In the genomic region with DNA sequence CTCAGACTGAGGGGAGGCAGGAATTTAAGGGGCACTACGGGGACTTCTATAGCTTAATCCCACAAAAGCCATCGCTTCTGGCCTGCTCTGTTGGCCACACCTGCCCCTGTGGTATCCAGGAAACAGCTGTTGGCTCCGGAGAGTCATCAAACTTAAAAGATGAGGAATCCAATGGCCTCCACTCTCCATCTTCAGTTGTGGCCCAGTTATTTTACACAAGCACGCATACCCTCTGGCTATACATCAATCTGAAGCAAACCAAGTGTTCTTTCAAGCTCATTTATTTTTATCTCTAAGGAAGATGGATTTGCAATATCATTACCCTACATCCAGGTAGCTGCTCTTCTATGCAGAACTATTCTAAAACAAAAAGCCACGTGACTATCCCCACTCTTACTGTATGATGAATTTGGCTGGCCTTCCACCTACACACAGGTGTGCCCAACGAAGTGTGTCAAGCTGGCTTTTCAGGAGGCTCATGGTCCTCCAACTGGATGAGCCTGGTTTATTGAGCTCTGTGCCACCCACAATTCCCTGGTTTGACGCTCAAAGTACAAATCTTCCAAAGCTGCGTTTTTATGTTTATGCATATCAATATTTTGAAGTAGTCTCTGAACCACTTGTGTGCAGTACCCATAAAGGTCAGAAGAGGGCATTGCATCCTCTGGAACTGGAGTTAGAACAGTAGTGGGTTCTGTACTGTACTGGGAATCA, we compare ENCODE assay signal across 8 mouse cellular contexts. TPM values are rescaled to one million over a fixed set of nuclear protein-coding genes. Genes with fewer than 3 reads are reported as not detected.
DNase-seq lines count a peak whose midpoint lies in the region; ATAC-seq and TF ChIP-seq lines count a peak whose summit lies in the region.

No protein-coding gene starts in this region.

- peak overlapping the region; percentile 95 for H3K9ac ChIP-seq in heart, embryonic 16.5 days (ENCODE audit: low read length)
- peak overlapping the region; percentile 95 for H3K9ac ChIP-seq in limb, embryonic 12.5 days (replicated peaks)
- H3K9ac ChIP-seq in midbrain, embryonic 15.5 days, result peak overlapping the region; percentile 92

- H3K4me2 ChIP-seq in heart, embryonic 16.5 days (ENCODE audit: low read depth, low read length), result peak overlapping the region; percentile 94
- peak overlapping the region; percentile 95 for H3K4me2 ChIP-seq in limb, embryonic 12.5 days
- H3K4me2 ChIP-seq in midbrain, embryonic 15.5 days, result peak overlapping the region; percentile 98

- WGBS in heart, embryonic 16.5 days, result 78% methylated on average over 8 of the region's 8 CpGs
- WGBS in limb, embryonic 12.5 days, result 72% methylated on average over 8 of the region's 8 CpGs
- 69% methylated on average over 8 of the region's 8 CpGs for WGBS in midbrain, embryonic 15.5 days

- H3K4me1 ChIP-seq in heart, embryonic 16.5 days (ENCODE audit: control insufficient read depth, insufficient read depth, low read length), result peaks cover 20% of the 10 kb centered on the region
- peaks cover 24% of the 10 kb centered on the region for H3K4me1 ChIP-seq in limb, embryonic 12.5 days (replicated peaks)
- peaks cover 28% of the 10 kb centered on the region for H3K4me1 ChIP-seq in midbrain, embryonic 15.5 days

- no peak for ATAC-seq in heart, embryonic 16.5 days (replicated peaks; ENCODE audit: extremely low read depth, insufficient read depth, low FRiP score)
- ATAC-seq in limb, embryonic 12.5 days (ENCODE audit: insufficient number of reproducible peaks, insufficient read depth, low FRiP score, low TSS enrichment, low read depth), result no peak
- ATAC-seq in midbrain, embryonic 15.5 days (replicated peaks), result no peak

- intact Hi-C loops in gastrocnemius, adult 2 months (cut with DNase I), result loop anchor here (1.0 kb wide), 1 partner anchor 15 kb away; no protein-coding TSS in a partner anchor
- intact Hi-C loops in gastrocnemius, postnatal 36 days (cut with DNase I), result no loop called here

- H3K27me3 ChIP-seq in heart, embryonic 16.5 days (ENCODE audit: control insufficient read depth, insufficient read depth, low read length), result no peaks in the 10 kb centered on the region
- no peaks in the 10 kb centered on the region for H3K27me3 ChIP-seq in limb, embryonic 12.5 days
- no peaks in the 10 kb centered on the region for H3K27me3 ChIP-seq in midbrain, embryonic 15.5 days (replicated peaks)

- H3K9me3 ChIP-seq in heart, embryonic 16.5 days (replicated peaks; ENCODE audit: control insufficient read depth, low read length), result peaks cover 3% of the 10 kb centered on the region; the same call in 1 of the 2 replicates
- peaks cover 5% of the 10 kb centered on the region; the same call in 1 of the 2 replicates for H3K9me3 ChIP-seq in limb, embryonic 12.5 days
- H3K9me3 ChIP-seq in midbrain, embryonic 15.5 days, result no peaks in the 10 kb centered on the region

- H3K27ac ChIP-seq in gastrocnemius, adult 2 months, result peak overlapping the region; percentile 99
- peak overlapping the region; percentile 92 for H3K27ac ChIP-seq in heart, embryonic 16.5 days (ENCODE audit: low read length)
- H3K27ac ChIP-seq in limb, embryonic 12.5 days, result peak overlapping the region; percentile 92
- peak overlapping the region; percentile 95 for H3K27ac ChIP-seq in midbrain, embryonic 15.5 days

- peak overlapping the region; percentile 89 for H3K4me3 ChIP-seq in gastrocnemius, adult 2 months
- H3K4me3 ChIP-seq in heart, embryonic 16.5 days (ENCODE audit: low read length), result peak overlapping the region; percentile 92
- peak overlapping the region; percentile 90 for H3K4me3 ChIP-seq in limb, embryonic 12.5 days (replicated peaks)
- peak overlapping the region; percentile 90 for H3K4me3 ChIP-seq in midbrain, embryonic 15.5 days

- no peak for DNase-seq in gastrocnemius, adult 2 months
- DNase-seq in gastrocnemius, postnatal 36 days, result no peak
- peak; percentile 74 for DNase-seq in c-Kit-positive CD71-positive TER-119-negative erythroid progenitor cells, embryonic 14.5 days (ENCODE audit: low read depth)
- peak; percentile 69 for DNase-seq in thymus, postnatal 4 days
- DNase-seq in right cerebral cortex, postnatal 25 days, result no peak

- TF ChIP-seq CTCF in gastrocnemius, adult 2 months (IDR thresholded peaks at IDR 0.05), result peak; percentile 62

- H3K36me3 ChIP-seq in heart, embryonic 16.5 days (ENCODE audit: control insufficient read depth, insufficient read depth), result peaks cover 46% of the 10 kb centered on the region
- H3K36me3 ChIP-seq in limb, embryonic 12.5 days, result peaks cover 70% of the 10 kb centered on the region
- peaks cover 42% of the 10 kb centered on the region for H3K36me3 ChIP-seq in midbrain, embryonic 15.5 days (replicated peaks)

RNA-seq across cellular contexts. Expression of a gene that starts 1.0 kb away (rescaled TPM):
- total RNA-seq in gastrocnemius, adult 2 months (2021), result 10 to 100 TPM; 72.1 to 89.6 TPM
- 10 to 100 TPM; 73.1 to 77.1 TPM for total RNA-seq in gastrocnemius, postnatal 36 days (2021)
- polyA plus RNA-seq in heart, embryonic 16.5 days (2015; fragmentation: Nextera tagmentation; extraction: Ambion mirVana), result 435 and 439 TPM in 2 replicates
- polyA plus RNA-seq in limb, embryonic 12.5 days (2016; fragmentation: Nextera tagmentation; extraction: Ambion mirVana), result 484 and 518 TPM in 2 replicates
- 458 and 487 TPM in 2 replicates for polyA plus RNA-seq in midbrain, embryonic 15.5 days (2015; fragmentation: Nextera tagmentation; extraction: Ambion mirVana)

RNA-seq across cellular contexts. Expression of a gene that starts 9.4 kb away (rescaled TPM):
- 100 to 1,000 TPM; 201 to 240 TPM for total RNA-seq in gastrocnemius, adult 2 months (2021)
- 100 to 1,000 TPM; 174 to 203 TPM for total RNA-seq in gastrocnemius, postnatal 36 days (2021)
- 435 and 437 TPM in 2 replicates for polyA plus RNA-seq in heart, embryonic 16.5 days (2015; fragmentation: Nextera tagmentation; extraction: Ambion mirVana)
- polyA plus RNA-seq in limb, embryonic 12.5 days (2016; fragmentation: Nextera tagmentation; extraction: Ambion mirVana), result 620 and 631 TPM in 2 replicates
- polyA plus RNA-seq in midbrain, embryonic 15.5 days (2015; fragmentation: Nextera tagmentation; extraction: Ambion mirVana), result 256 and 259 TPM in 2 replicates

RNA-seq across cellular contexts. Expression of a gene that starts 15.7 kb away (rescaled TPM):
- total RNA-seq in gastrocnemius, adult 2 months (2021), result 10 to 100 TPM; 36.0 to 44.7 TPM
- 10 to 100 TPM; 36.1 to 41.5 TPM for total RNA-seq in gastrocnemius, postnatal 36 days (2021)
- polyA plus RNA-seq in heart, embryonic 16.5 days (2015; fragmentation: Nextera tagmentation; extraction: Ambion mirVana), result 223 and 229 TPM in 2 replicates
- polyA plus RNA-seq in limb, embryonic 12.5 days (2016; fragmentation: Nextera tagmentation; extraction: Ambion mirVana), result 671 and 778 TPM in 2 replicates
- 225 and 233 TPM in 2 replicates for polyA plus RNA-seq in midbrain, embryonic 15.5 days (2015; fragmentation: Nextera tagmentation; extraction: Ambion mirVana)

RNA-seq across cellular contexts. Expression of a gene that starts 15.8 kb away (rescaled TPM):
- total RNA-seq in gastrocnemius, adult 2 months (2021), result 10 to 100 TPM; 45.3 to 58.5 TPM
- 10 to 100 TPM; 44.0 to 50.5 TPM for total RNA-seq in gastrocnemius, postnatal 36 days (2021)
- 179 and 193 TPM in 2 replicates for polyA plus RNA-seq in heart, embryonic 16.5 days (2015; fragmentation: Nextera tagmentation; extraction: Ambion mirVana)
- polyA plus RNA-seq in limb, embryonic 12.5 days (2016; fragmentation: Nextera tagmentation; extraction: Ambion mirVana), result 202 and 203 TPM in 2 replicates
- polyA plus RNA-seq in midbrain, embryonic 15.5 days (2015; fragmentation: Nextera tagmentation; extraction: Ambion mirVana), result 200 and 205 TPM in 2 replicates

RNA-seq across cellular contexts. Expression of a gene that starts 25.9 kb away (rescaled TPM):
- total RNA-seq in gastrocnemius, adult 2 months (2021), result under 1 TPM in 1 of 2 experiments, not detected in 1; 0.78 TPM
- total RNA-seq in gastrocnemius, postnatal 36 days (2021), result not detected
- 13.6 and 15.5 TPM in 2 replicates for polyA plus RNA-seq in heart, embryonic 16.5 days (2015; fragmentation: Nextera tagmentation; extraction: Ambion mirVana)
- 0.65 and 0.95 TPM in 2 replicates for polyA plus RNA-seq in limb, embryonic 12.5 days (2016; fragmentation: Nextera tagmentation; extraction: Ambion mirVana)
- polyA plus RNA-seq in midbrain, embryonic 15.5 days (2015; fragmentation: Nextera tagmentation; extraction: Ambion mirVana), result 0.59 and 1.3 TPM in 2 replicates

Comparison
In these comparisons a context has a peak if more than half of its experiments do, and no peak if none do; other contexts are left out.
1. DNase-seq: peak in c-Kit-positive CD71-positive TER-119-negative erythroid progenitor cells, embryonic 14.5 days (single experiment) and thymus, postnatal 4 days (single experiment); none in gastrocnemius, adult 2 months (single experiment), gastrocnemius, postnatal 36 days (0 of 2) and right cerebral cortex, postnatal 25 days (single experiment).
2. Peak in every context shown above with its lines, with median percentiles within 50 percentile points of each other: H3K27ac ChIP-seq, H3K4me3 ChIP-seq, H3K4me2 ChIP-seq and H3K9ac ChIP-seq.